16 mouse cellular contexts compared by ENCODE assay signal in genomic region chr19:36601869-36602268, GRCm38 (mm10).
"Had no signal": no experiment of that assay in that cellular context is flagged by ENCODE, and none has a peak within 500 bp of the region (broad histone marks: within the 10 kb centered on the region; RNA-seq: fewer than 3 reads in every experiment).

No protein-coding gene starts in this region.

- ATAC-seq: midbrain, embryonic 16.5 days had no signal

- H3K27me3 ChIP-seq: midbrain, embryonic 12.5 days had no signal

- H3K27ac ChIP-seq: liver, embryonic 14.5 days; midbrain, embryonic 10.5 days; midbrain, embryonic 12.5 days had no signal

- H3K9me3 ChIP-seq: midbrain, embryonic 10.5 days; midbrain, embryonic 12.5 days had no signal

- H3K4me3 ChIP-seq: midbrain, embryonic 10.5 days; midbrain, embryonic 12.5 days; myocyte had no signal

- H3K36me3 ChIP-seq: midbrain, embryonic 10.5 days; midbrain, embryonic 12.5 days had no signal

- H3K9ac ChIP-seq: liver, embryonic 14.5 days; lung, embryonic 14.5 days; midbrain, embryonic 12.5 days had no signal

- H3K4me2 ChIP-seq: lung, embryonic 14.5 days; midbrain, embryonic 12.5 days had no signal

- DNase-seq: lung, adult 18-20 months; lung, embryonic 14.5 days; lung, postnatal 10 days; lung, postnatal 4 days; right cerebral cortex, adult 18-20 months; right cerebral cortex, postnatal 25 days; right cerebral cortex, postnatal 4 days; spleen, adult 18-20 months; thymus, adult 18-20 months; thymus, postnatal 14 days; thymus, postnatal 36 days had no signal
